Mouse (Mus musculus) central nervous system, embryonic 14 days (tissue): Measurements from ENCODE around the gene Bcl6. TPM values are rescaled to one million over a fixed set of nuclear protein-coding genes. Genes with fewer than 3 reads are reported as not detected.

Source experiments
- polyA plus RNA-seq: library from polyadenylated mRNA; depleted of rRNA; stranded (reverse); fragments of >200 nt; gene quantifications from 2 replicates; pipeline ENCODE4 v1.2.3, GENCODE M21; 2012; rRNA removed

The Bcl6 gene
- polyA plus RNA-seq: 4.1 TPM in 2 replicates

GRCm38 (mm10) chr16:23988466-23989208 lies at the start of gene Bcl6, which contains the start of gene Gm37419:
TSS of gene Bcl6 (minus strand) at chr16:23988852.
TSS of gene Gm37419 (plus strand) at chr16:23988482.

GRCm38 (mm10) chr16:23932294-23932693 lies 56.4 kb downstream of the Bcl6 start, which contains the start of gene Rtp2:
TSS of gene Rtp2 (minus strand) at chr16:23932394.

Other genes starting within 250 kb of the Bcl6 start
- gene Sst, start 97.9 kb downstream of the Bcl6 start, polyA plus RNA-seq: 137 and 155 TPM in 2 replicates
- 0.04 and 0.09 TPM in 2 replicates for gene Rtp2, start 56.5 kb downstream of the Bcl6 start, polyA plus RNA-seq
- not detected in 2 replicates for gene Gm37419, start 370 bp downstream of the Bcl6 start, polyA plus RNA-seq